Mouse (Mus musculus): Measurements from ENCODE around the gene Mtch1. TPM values are rescaled to one million over a fixed set of nuclear protein-coding genes. Genes with fewer than 3 reads are reported as not detected.
A peak's percentile ranks its signal among the peaks of the same experiment; 100 is the strongest.
"Not testable (repeated sequence)": the region's sequence is repeated elsewhere in the genome, so short reads cannot be mapped to it uniquely, and the experiment has no call there.

Mtch1 gene
- polyA plus RNA-seq, 1 experiment from 2014 or later, result 59.4 TPM

- Histone ChIP-seq H3K4me3 (replicated peaks) (peak overlapping the region; percentile 25), H3K27me3 (peaks cover 43% of the 10 kb centered on the region), H3K4me2 (0 out of 2 replicates have a peak overlapping the region, but pooled peaks have one; percentile 8), H3K9ac (no peak overlapping the region), H3K27ac (replicated peaks) (peak overlapping the region; percentile 46), H3K9me3 (replicated peaks) (no peaks in the 10 kb centered on the region), H3K4me1 (replicated peaks) (peaks cover 31% of the 10 kb centered on the region), H3K36me3 (replicated peaks) (no peaks in the 10 kb centered on the region)
- no peak for ATAC-seq (ENCODE audit: insufficient read depth)
- 49% methylated on average over 7 of the region's 7 CpGs for WGBS (ENCODE audit: insufficient replicate concordance)
These were observed 28.3 kb downstream of the Mtch1 start for GRCm38 (mm10) chr17:29319476-29319875.

GRCm38 (mm10) chr17:29318731-29319250 lies 28.9 kb downstream of the Mtch1 start:
- H3K4me2 ChIP-seq, result peak overlapping the region; percentile 8; the same call in 1 of the 2 replicates
- H3K4me1 ChIP-seq (replicated peaks), result peaks cover 31% of the 10 kb centered on the region
- H3K9me3 ChIP-seq (replicated peaks), result no peaks in the 10 kb centered on the region
- peaks cover 43% of the 10 kb centered on the region for H3K27me3 ChIP-seq
- peak overlapping the region; percentile 46 for H3K27ac ChIP-seq (replicated peaks)
- no peak overlapping the region for H3K9ac ChIP-seq
- 32% methylated on average over 6 of the region's 6 CpGs for WGBS (ENCODE audit: insufficient replicate concordance)
- H3K4me3 ChIP-seq (replicated peaks), result peak overlapping the region; percentile 25
- no peak for ATAC-seq (ENCODE audit: insufficient read depth)
- H3K36me3 ChIP-seq (replicated peaks), result no peaks in the 10 kb centered on the region

- not testable (repeated sequence) for H3K4me3 ChIP-seq (replicated peaks); H3K36me3 ChIP-seq (replicated peaks); ATAC-seq (ENCODE audit: insufficient read depth); H3K27ac ChIP-seq (replicated peaks); H3K9me3 ChIP-seq (replicated peaks); H3K9ac ChIP-seq; H3K4me2 ChIP-seq
- peaks cover 35% of the 10 kb centered on the region for H3K27me3 ChIP-seq
- peaks cover 25% of the 10 kb centered on the region for H3K4me1 ChIP-seq (replicated peaks)
- WGBS (ENCODE audit: insufficient replicate concordance), result 65% methylated on average over 3 of the region's 3 CpGs
These were observed 30.4 kb downstream of the Mtch1 start, which contains the start of gene Pi16 for GRCm38 (mm10) chr17:29317380-29317779. TSS of gene Pi16 (plus strand) at chr17:29317680.

DNA sequence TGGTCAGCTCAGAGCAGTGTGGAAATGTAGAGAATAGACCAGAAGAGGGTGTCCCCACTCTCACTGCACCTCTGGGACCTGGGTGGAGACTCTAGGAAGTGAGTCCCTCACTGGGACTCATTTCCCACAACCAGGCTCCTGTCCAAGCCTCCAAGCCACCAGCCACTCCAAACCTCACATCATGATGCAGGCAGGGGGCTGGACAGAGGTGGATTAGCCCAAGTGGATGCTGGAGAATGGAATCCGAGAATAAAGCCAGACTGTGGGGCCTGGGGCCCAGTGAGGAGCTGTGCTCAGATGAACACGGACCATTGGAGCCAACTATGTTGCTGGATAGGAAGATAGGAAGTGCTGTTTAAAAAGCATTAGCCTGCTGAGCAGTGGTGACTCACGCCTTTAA lies 30.8 kb downstream of the Mtch1 start:
- Histone ChIP-seq H3K9me3 (replicated peaks) (no peaks in the 10 kb centered on the region; the same call in 1 of the 2 replicates), H3K4me1 (replicated peaks) (peaks cover 22% of the 10 kb centered on the region), H3K9ac (no peak overlapping the region), H3K27me3 (peaks cover 30% of the 10 kb centered on the region), H3K4me2 (no peak overlapping the region), H3K36me3 (replicated peaks) (no peaks in the 10 kb centered on the region), H3K27ac (replicated peaks) (no peak overlapping the region), H3K4me3 (replicated peaks) (no peak overlapping the region)
- WGBS (ENCODE audit: insufficient replicate concordance), result 47% methylated on average over 3 of the region's 3 CpGs
- ATAC-seq (ENCODE audit: insufficient read depth), result no peak

GRCm38 (mm10) chr17:29315672-29316465 lies 31.9 kb downstream of the Mtch1 start:
- 45% methylated on average over 9 of the region's 9 CpGs for WGBS (ENCODE audit: insufficient replicate concordance)
- ATAC-seq (ENCODE audit: insufficient read depth), result no peak
- H3K9ac ChIP-seq, result no peak overlapping the region
- H3K9me3 ChIP-seq (replicated peaks), result no peaks in the 10 kb centered on the region; the same call in 1 of the 2 replicates
- H3K27ac ChIP-seq (replicated peaks), result no peak overlapping the region; the same call in 1 of the 2 replicates
- no peak overlapping the region for H3K4me3 ChIP-seq (replicated peaks)
- no peak overlapping the region for H3K4me2 ChIP-seq
- peaks cover 20% of the 10 kb centered on the region for H3K27me3 ChIP-seq
- peaks cover 22% of the 10 kb centered on the region for H3K4me1 ChIP-seq (replicated peaks)
- H3K36me3 ChIP-seq (replicated peaks), result no peaks in the 10 kb centered on the region

DNA sequence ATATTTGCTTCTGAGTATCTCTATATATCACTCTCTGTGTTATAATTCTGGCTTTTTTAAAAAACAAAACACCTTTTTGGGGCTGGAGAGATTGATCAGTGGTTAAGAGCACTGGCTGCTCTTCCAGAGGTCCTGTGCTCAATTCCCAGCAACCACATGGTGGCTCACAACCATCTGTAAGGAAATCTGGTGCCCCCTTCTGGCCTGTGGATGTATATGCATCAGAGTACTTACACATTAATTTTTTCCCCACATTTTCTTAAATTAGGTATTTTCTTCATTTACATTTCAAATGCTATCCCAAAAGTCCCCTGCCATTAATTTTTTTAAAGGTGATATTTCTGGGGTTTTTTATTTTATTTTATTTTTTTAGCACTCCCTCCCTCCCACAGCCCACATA lies 34.4 kb downstream of the Mtch1 start:
- no peak for ATAC-seq (ENCODE audit: insufficient read depth)
- Histone ChIP-seq H3K36me3 (replicated peaks) (no peaks in the 10 kb centered on the region), H3K27ac (replicated peaks) (no peak overlapping the region), H3K4me3 (replicated peaks) (no peak overlapping the region), H3K27me3 (no peaks in the 10 kb centered on the region), H3K4me1 (replicated peaks) (peaks cover 4% of the 10 kb centered on the region; the same call in 1 of the 2 replicates), H3K9me3 (replicated peaks) (no peaks in the 10 kb centered on the region; the same call in 1 of the 2 replicates), H3K4me2 (no peak overlapping the region), H3K9ac (no peak overlapping the region)

- no peaks in the 10 kb centered on the region for H3K36me3 ChIP-seq (replicated peaks)
- H3K9me3 ChIP-seq (replicated peaks), result no peaks in the 10 kb centered on the region; the same call in 1 of the 2 replicates
These were observed 35.7 kb downstream of the Mtch1 start for GRCm38 (mm10) chr17:29312082-29312481.

DNA sequence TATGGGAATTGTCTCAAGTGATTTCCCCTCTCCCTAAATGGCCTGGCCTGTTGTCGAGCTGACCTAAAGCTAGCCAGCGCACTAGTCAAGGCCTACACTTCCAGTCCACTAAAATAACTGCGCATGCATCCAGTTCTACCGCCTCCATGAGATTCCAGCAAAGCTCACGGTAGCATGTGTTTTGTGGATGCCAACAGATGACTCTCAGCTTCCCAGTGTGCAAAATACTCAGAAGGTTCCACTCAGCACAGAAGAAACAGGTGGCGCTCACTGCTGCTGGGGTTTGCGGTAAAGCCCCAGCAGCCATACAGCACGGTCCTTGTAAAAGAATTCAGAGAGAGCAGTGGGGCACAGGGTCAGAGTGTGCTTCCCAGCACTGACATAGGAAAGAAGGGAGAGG lies 36.1 kb downstream of the Mtch1 start:
- Histone ChIP-seq H3K27ac (replicated peaks) (no peak overlapping the region), H3K9ac (no peak overlapping the region), H3K4me2 (no peak overlapping the region), H3K4me1 (replicated peaks) (no peaks in the 10 kb centered on the region), H3K36me3 (replicated peaks) (no peaks in the 10 kb centered on the region), H3K4me3 (replicated peaks) (no peak overlapping the region), H3K9me3 (replicated peaks) (no peaks in the 10 kb centered on the region; the same call in 1 of the 2 replicates), H3K27me3 (no peaks in the 10 kb centered on the region)
- ATAC-seq (ENCODE audit: insufficient read depth), result no peak
- 81% methylated on average over 8 of the region's 8 CpGs for WGBS (ENCODE audit: insufficient replicate concordance)

More at GRCm38 (mm10) chr17:29312082-29312481, 35.7 kb downstream of the Mtch1 start:
- Histone ChIP-seq H3K4me2 (no peak overlapping the region), H3K27ac (replicated peaks) (no peak overlapping the region), H3K4me1 (replicated peaks) (peaks cover 4% of the 10 kb centered on the region; the same call in 1 of the 2 replicates), H3K9ac (no peak overlapping the region), H3K4me3 (replicated peaks) (no peak overlapping the region), H3K27me3 (no peaks in the 10 kb centered on the region)
- ATAC-seq (ENCODE audit: insufficient read depth), result no peak
- 76% methylated on average over 2 of the region's 2 CpGs for WGBS (ENCODE audit: insufficient replicate concordance)

GRCm38 (mm10) chr17:29310056-29310623 lies 37.6 kb downstream of the Mtch1 start:
- Histone ChIP-seq H3K9ac (no peak overlapping the region), H3K36me3 (replicated peaks) (no peaks in the 10 kb centered on the region), H3K4me1 (replicated peaks) (peaks cover 8% of the 10 kb centered on the region), H3K9me3 (replicated peaks) (no peaks in the 10 kb centered on the region; the same call in 1 of the 2 replicates), H3K4me2 (no peak overlapping the region), H3K27ac (replicated peaks) (no peak overlapping the region), H3K4me3 (replicated peaks) (no peak overlapping the region), H3K27me3 (no peaks in the 10 kb centered on the region; the same call in 1 of the 2 replicates)
- 71% methylated on average over 21 of the region's 21 CpGs for WGBS (ENCODE audit: insufficient replicate concordance)
- no peak for ATAC-seq (ENCODE audit: insufficient read depth)

DNA sequence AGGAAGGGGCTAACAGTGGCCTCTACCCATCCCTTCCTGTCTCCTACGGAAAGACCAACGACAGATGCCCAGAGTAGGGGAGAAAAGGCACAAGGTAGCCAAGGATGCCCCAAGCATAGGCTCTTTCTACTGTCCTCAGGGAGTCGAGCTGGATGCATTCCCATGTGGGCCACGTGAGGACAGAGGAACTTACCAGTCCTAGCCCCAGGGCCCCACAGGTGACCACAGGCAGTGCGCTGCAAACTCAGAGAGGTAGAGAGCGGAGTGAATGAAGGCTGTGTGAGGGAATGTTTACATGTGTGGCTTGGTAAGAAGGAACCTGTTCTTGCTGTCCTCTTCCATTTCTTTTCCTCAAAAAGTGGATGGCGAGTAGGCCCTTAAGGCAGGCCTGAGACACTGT lies 41.9 kb downstream of the Mtch1 start:
- H3K9ac ChIP-seq, result no peak overlapping the region
- ATAC-seq (ENCODE audit: insufficient read depth), result no peak

More for the DNA sequence above, 41.9 kb downstream of the Mtch1 start:
- H3K4me3 ChIP-seq (replicated peaks), result no peak overlapping the region
- H3K36me3 ChIP-seq (replicated peaks), result peaks cover 18% of the 10 kb centered on the region
- peak overlapping the region; percentile 30; the same call in 1 of the 2 replicates for H3K4me2 ChIP-seq
- H3K9me3 ChIP-seq (replicated peaks), result no peaks in the 10 kb centered on the region
- H3K27ac ChIP-seq (replicated peaks), result no peak overlapping the region
- peaks cover 5% of the 10 kb centered on the region; the same call in 1 of the 2 replicates for H3K27me3 ChIP-seq
- 27% methylated on average over 7 of the region's 7 CpGs for WGBS (ENCODE audit: insufficient replicate concordance)
- H3K4me1 ChIP-seq (replicated peaks), result peaks cover 27% of the 10 kb centered on the region

Data from liver, embryonic 15.5 days (tissue).